ENCODE assay signal across 28 mouse cellular contexts in the genomic region with DNA sequence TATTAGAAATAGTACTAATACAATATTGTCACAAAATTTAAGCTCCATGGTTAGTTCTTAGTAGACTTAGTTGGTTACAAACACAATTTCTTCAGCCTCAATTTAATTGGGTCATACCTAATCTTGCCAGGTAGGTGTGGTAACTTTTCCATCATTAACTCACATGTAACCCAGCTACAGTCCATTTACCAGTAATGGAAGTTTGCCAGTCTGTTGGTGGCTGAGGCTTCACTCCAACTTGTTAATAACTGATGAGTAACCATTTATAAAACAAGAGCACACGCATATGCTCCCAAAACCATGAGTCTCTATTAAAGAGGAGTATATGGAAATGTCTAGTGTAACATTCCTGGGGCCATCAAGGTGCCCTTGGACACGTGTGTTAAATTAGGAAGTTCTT. TPM values are rescaled to one million over a fixed set of nuclear protein-coding genes. Genes with fewer than 3 reads are reported as not detected.
A peak's percentile ranks its signal among the peaks of the same experiment; 100 is the strongest.
DNase-seq lines count a peak whose midpoint lies in the region; ATAC-seq lines count a peak whose summit lies in the region.
"Had no signal": no experiment of that assay in that cellular context is flagged by ENCODE, and none has a peak within 500 bp of the region (broad histone marks: within the 10 kb centered on the region; RNA-seq: fewer than 3 reads in every experiment).

No protein-coding gene starts in this region.

- no peaks in the 10 kb centered on the region for H3K4me1 ChIP-seq in kidney, embryonic 15.5 days
- H3K4me1 ChIP-seq: embryonic facial prominence, embryonic 13.5 days; embryonic facial prominence, embryonic 15.5 days; forebrain, embryonic 10.5 days; forebrain, embryonic 12.5 days had no signal

- H3K4me2 ChIP-seq in kidney, embryonic 15.5 days, result no peak overlapping the region
- H3K4me2 ChIP-seq: embryonic facial prominence, embryonic 13.5 days; embryonic facial prominence, embryonic 15.5 days; forebrain, embryonic 12.5 days had no signal

- WGBS in kidney, embryonic 15.5 days, result 79% methylated on average over 2 of the region's 2 CpGs

- H3K27ac ChIP-seq in kidney, embryonic 15.5 days, result no peak overlapping the region
- H3K27ac ChIP-seq: embryonic facial prominence, embryonic 13.5 days; embryonic facial prominence, embryonic 15.5 days; forebrain, embryonic 10.5 days; forebrain, embryonic 12.5 days had no signal

- no peak overlapping the region for H3K4me3 ChIP-seq in kidney, embryonic 15.5 days (replicated peaks)
- H3K4me3 ChIP-seq: embryonic facial prominence, embryonic 13.5 days; embryonic facial prominence, embryonic 15.5 days; erythroblast, embryonic 14.5 days; forebrain, embryonic 10.5 days; forebrain, embryonic 12.5 days had no signal

- no peak for ATAC-seq in kidney, embryonic 15.5 days (replicated peaks; ENCODE audit: low FRiP score)
- ATAC-seq: CD4-positive, CD25-positive, alpha-beta regulatory T cell, adult 4 months; forebrain, embryonic 14.5 days; forebrain, embryonic 16.5 days had no signal

- no peaks in the 10 kb centered on the region for H3K36me3 ChIP-seq in kidney, embryonic 15.5 days
- H3K36me3 ChIP-seq: embryonic facial prominence, embryonic 13.5 days; embryonic facial prominence, embryonic 15.5 days; forebrain, embryonic 10.5 days; forebrain, embryonic 12.5 days; G1E had no signal

- H3K9me3 ChIP-seq in kidney, embryonic 15.5 days (replicated peaks), result no peaks in the 10 kb centered on the region
- H3K9me3 ChIP-seq: embryonic facial prominence, embryonic 13.5 days; embryonic facial prominence, embryonic 15.5 days; forebrain, embryonic 10.5 days; forebrain, embryonic 12.5 days; G1E had no signal

- H3K9ac ChIP-seq in kidney, embryonic 15.5 days, result no peak overlapping the region
- H3K9ac ChIP-seq: embryonic facial prominence, embryonic 13.5 days; embryonic facial prominence, embryonic 15.5 days; forebrain, embryonic 12.5 days had no signal

- no peaks in the 10 kb centered on the region for H3K27me3 ChIP-seq in kidney, embryonic 15.5 days
- H3K27me3 ChIP-seq: CH12.LX; embryonic facial prominence, embryonic 13.5 days; embryonic facial prominence, embryonic 15.5 days; forebrain, embryonic 12.5 days had no signal

- peak; percentile 1 for DNase-seq in kidney, adult 11 months
- peak; percentile 0 to 56 for DNase-seq in kidney, adult 8-10 months
- DNase-seq in kidney, postnatal 10 days, result no peak
- peak; percentile 6 to 12 for DNase-seq in kidney, postnatal 36 days
- DNase-seq in kidney, postnatal 4 days, result no peak
- DNase-seq: adrenal gland, adult 2 months; adrenal gland, postnatal 10 days; adrenal gland, postnatal 25 days; B cell, adult 2 months; cerebellum, adult 11 months; cerebellum, adult 18-20 months; cerebellum, adult 8-10 months; cerebellum, adult 9-11 months; cerebellum, postnatal 14 days; cerebellum, postnatal 36 days; embryo, embryonic 11 days had no signal

RNA-seq across cellular contexts. Expression of a gene that starts 25.9 kb away (rescaled TPM):
- polyA plus RNA-seq in kidney, embryonic 15.5 days (2015; fragmentation: Nextera tagmentation; extraction: Ambion mirVana), result not detected in 2 replicates
- polyA plus RNA-seq: adrenal gland, adult 2 months; CD4-positive, CD25-positive, alpha-beta regulatory T cell, adult 4 months; embryonic facial prominence, embryonic 11.5 days; embryonic facial prominence, embryonic 13.5 days; embryonic facial prominence, embryonic 15.5 days; erythroblast, embryonic 14.5 days; forebrain, embryonic 10.5 days; forebrain, embryonic 12.5 days; forebrain, embryonic 14.5 days; forebrain, embryonic 16.5 days; G1E had no signal

Comparison
In these comparisons a context has a peak if more than half of its experiments do, and no peak if none do; other contexts are left out.
1. DNase-seq: peak in kidney, adult 11 months (single experiment), kidney, adult 8-10 months (2 of 2) and kidney, postnatal 36 days (2 of 2); none in kidney, postnatal 10 days (single experiment) and kidney, postnatal 4 days (0 of 2).